Mouse (Mus musculus) monocyte, adult 2 months (primary cell): Measurements from ENCODE around the gene Cptp.
A peak's percentile ranks its signal among the peaks of the same experiment; 100 is the strongest.

Experiments used
- DNase-seq, 2 experiments: peaks; one replicate each; pipeline ENCODE4 v3.0.0; 2022; ENCODE audit warnings: low spot score in 2 of 2, low read depth in 1 of 2

Gene Cptp

GRCm38 (mm10) chr4:155841651-155842270 lies 27.5 kb downstream of the Cptp start:
- no peak for DNase-seq

GRCm38 (mm10) chr4:155841003-155841454 lies 28.2 kb downstream of the Cptp start:
- DNase-seq: peak in 1 of 2 experiments; percentile 56

GRCm38 (mm10) chr4:155840076-155841002 lies 28.9 kb downstream of the Cptp start:
- no peak for DNase-seq

GRCm38 (mm10) chr4:155839483-155839910 lies 29.7 kb downstream of the Cptp start, which contains the start of gene Mxra8:
Mxra8 (plus strand) TSS chr4:155839680.
- DNase-seq: no peak

GRCm38 (mm10) chr4:155838187-155839153 lies 30.8 kb downstream of the Cptp start:
- no peak for DNase-seq

- no peak for DNase-seq
Measured at GRCm38 (mm10) chr4:155837404-155838010, 31.7 kb downstream of the Cptp start.

GRCm38 (mm10) chr4:155833836-155834235 lies 35.4 kb downstream of the Cptp start:
- peak in 1 of 2 experiments; percentile 26 for DNase-seq

- DNase-seq: no peak
Measured at GRCm38 (mm10) chr4:155833234-155833633, 36.0 kb downstream of the Cptp start.

- DNase-seq: no peak
Measured at GRCm38 (mm10) chr4:155832321-155832720, 36.9 kb downstream of the Cptp start.

- no peak for DNase-seq
Measured at GRCm38 (mm10) chr4:155831831-155832230, 37.4 kb downstream of the Cptp start.

GRCm38 (mm10) chr4:155831205-155831766 lies 38.0 kb downstream of the Cptp start, which contains the start of gene Aurkaip1:
Aurkaip1 (plus strand) TSS chr4:155831272.
- DNase-seq: peak; percentile 87 to 92

GRCm38 (mm10) chr4:155830596-155830995 lies 38.6 kb downstream of the Cptp start:
- DNase-seq: no peak

GRCm38 (mm10) chr4:155829866-155830265 lies 39.4 kb downstream of the Cptp start:
- DNase-seq: no peak

- DNase-seq: no peak
Measured at GRCm38 (mm10) chr4:155823443-155823842, 45.8 kb downstream of the Cptp start.

- DNase-seq: no peak
Measured at GRCm38 (mm10) chr4:155821025-155821424, 48.2 kb downstream of the Cptp start.

- DNase-seq: no peak
Measured at GRCm38 (mm10) chr4:155817533-155817932, 51.7 kb downstream of the Cptp start.
